Mouse (Mus musculus) thymus, adult 2 months (tissue): Measurements from ENCODE around the gene Olfr556. TPM values are rescaled to one million over a fixed set of nuclear protein-coding genes. Genes with fewer than 3 reads are reported as not detected.
"Not testable (repeated sequence)": the region's sequence is repeated elsewhere in the genome, so short reads cannot be mapped to it uniquely, and the experiment has no call there.

Experiments used
- DNase-seq: peaks from one replicate; pipeline ENCODE4 v3.0.0; 2021
- H3K27ac ChIP-seq: fragments of 200-500 bp; 2 replicates; pipeline ENCODE4 v1.5.1; 2012; ENCODE audit warnings: low read length, control low read depth; ENCODE audit not compliant: control insufficient read depth, insufficient read depth
- H3K27me3 ChIP-seq: fragments of 200-500 bp; 2 replicates; pipeline ENCODE4 v1.6.1; 2012; ENCODE audit warnings: mild to moderate bottlenecking, low read length, moderate library complexity, mixed read lengths; ENCODE audit not compliant: control insufficient read depth, insufficient read depth
- H3K36me3 ChIP-seq: fragments of 200-500 bp; 2 replicates; pipeline ENCODE4 v1.6.1; 2012; ENCODE audit warnings: mild to moderate bottlenecking, low read length, moderate library complexity; ENCODE audit not compliant: control insufficient read depth, insufficient read depth
- H3K4me1 ChIP-seq: fragments of 200-500 bp; replicated peaks from 2 replicates; pipeline ENCODE4 v1.6.1; 2012; ENCODE audit warnings: low read length; ENCODE audit not compliant: control insufficient read depth, insufficient read depth
- H3K4me3 ChIP-seq: fragments of 200-500 bp; 2 replicates; pipeline ENCODE4 v1.5.1; 2012; ENCODE audit warnings: mild to moderate bottlenecking, low read length, control low read depth, moderate library complexity; ENCODE audit not compliant: control insufficient read depth, insufficient read depth
- CTCF ChIP-seq: fragments of 200-500 bp; IDR thresholded peaks from 2 replicates; pipeline ENCODE4 v1.5.1; 2012; ENCODE audit warnings: mild to moderate bottlenecking, control low read depth, low read length, moderate library complexity, borderline replicate concordance; ENCODE audit not compliant: control insufficient read depth, poor library complexity, insufficient read depth; ENCODE audit errors: extremely low read depth
- POLR2A ChIP-seq: fragments of 200-500 bp; IDR thresholded peaks from 2 replicates; pipeline ENCODE4 v1.6.1; 2012; ENCODE audit warnings: mild to moderate bottlenecking, low read length, control low read depth, moderate library complexity; ENCODE audit not compliant: control insufficient read depth, poor library complexity, insufficient read depth; ENCODE audit errors: extremely low read depth
- WGBS: fragments of 180-500 bp; shearing (Covaris S2); methylation state at CpG from one replicate; pipeline ENCODE4 v1.1.7; 2018; 5-methylcytosine and 5-hydroxymethylcytosine counted together
- polyA plus RNA-seq: library from polyadenylated mRNA; depleted of rRNA; stranded (reverse); fragments of >200 nt; gene quantifications from 2 replicates; pipeline ENCODE4 v1.2.3, GENCODE M21; 2012; rRNA removed

Olfr556 gene
- polyA plus RNA-seq, result not detected in 2 replicates

- TF ChIP-seq POLR2A (no peak), CTCF (no peak)
- no peak within 1 kb of the TSS for H3K4me3 ChIP-seq
- WGBS, result 93% methylated on average over 3 of the region's 3 CpGs
Measured at GRCm38 (mm10) chr7:102664599-102664998, at the start of gene Olfr556. Gene Olfr556 (plus strand): TSS chr7:102664899.

GRCm38 (mm10) chr7:102618118-102618517 lies 46.6 kb upstream of the Olfr556 start, which contains the start of gene Olfr553:
Gene Olfr553 (minus strand): TSS chr7:102618218.
- H3K36me3 ChIP-seq, result no peaks in the 10 kb centered on the region
- no peak for TF ChIP-seq POLR2A
- no peak for TF ChIP-seq CTCF
- DNase-seq, result no peak
- H3K27me3 ChIP-seq, result no peaks in the 10 kb centered on the region
- H3K4me3 ChIP-seq, result no peak within 1 kb of the TSS
- H3K4me1 ChIP-seq, result no peaks in the 10 kb centered on the region
- H3K27ac ChIP-seq, result no peak within 1 kb of the TSS

More at GRCm38 (mm10) chr7:102664599-102664998, at the start of gene Olfr556:
- no peaks in the 10 kb centered on the region for H3K36me3 ChIP-seq
- no peaks in the 10 kb centered on the region for H3K4me1 ChIP-seq
- no peak within 1 kb of the TSS for H3K27ac ChIP-seq
- no peaks in the 10 kb centered on the region for H3K27me3 ChIP-seq
- no peak for DNase-seq

GRCm38 (mm10) chr7:102619608-102620007 lies 45.1 kb upstream of the Olfr556 start:
- 59% methylated on average over 5 of the region's 5 CpGs for WGBS
- DNase-seq, result no peak
- Histone ChIP-seq H3K36me3 (no peaks in the 10 kb centered on the region), H3K27ac (no peak overlapping the region), H3K27me3 (no peaks in the 10 kb centered on the region), H3K4me1 (no peaks in the 10 kb centered on the region), H3K4me3 (no peak overlapping the region)
- no peak for TF ChIP-seq POLR2A
- TF ChIP-seq CTCF, result no peak

DNA sequence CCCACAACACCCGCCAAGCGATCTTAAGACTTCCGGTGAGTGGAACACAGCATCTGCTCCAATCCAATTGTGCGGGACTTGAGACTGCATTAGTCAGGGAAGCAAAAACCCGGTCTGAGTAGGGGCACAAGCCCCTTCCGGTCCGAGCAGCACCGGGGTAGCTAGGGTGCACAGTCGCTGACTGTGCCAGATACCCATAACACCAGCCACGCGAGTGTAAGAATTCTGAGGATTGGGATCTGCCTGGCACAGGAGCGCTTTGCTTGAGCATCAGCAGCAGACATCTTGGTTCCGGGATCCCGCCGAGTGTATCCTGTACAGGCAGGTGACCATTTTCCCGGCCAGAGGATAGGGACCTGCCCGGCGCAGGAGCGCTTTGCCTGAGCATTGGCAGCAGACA lies 44.3 kb upstream of the Olfr556 start:
- H3K27ac ChIP-seq, DNase-seq, H3K27me3 ChIP-seq, H3K36me3 ChIP-seq, H3K4me1 ChIP-seq, H3K4me3 ChIP-seq: not testable (repeated sequence)
- WGBS, result 92% methylated on average over 19 of the region's 19 CpGs

DNA sequence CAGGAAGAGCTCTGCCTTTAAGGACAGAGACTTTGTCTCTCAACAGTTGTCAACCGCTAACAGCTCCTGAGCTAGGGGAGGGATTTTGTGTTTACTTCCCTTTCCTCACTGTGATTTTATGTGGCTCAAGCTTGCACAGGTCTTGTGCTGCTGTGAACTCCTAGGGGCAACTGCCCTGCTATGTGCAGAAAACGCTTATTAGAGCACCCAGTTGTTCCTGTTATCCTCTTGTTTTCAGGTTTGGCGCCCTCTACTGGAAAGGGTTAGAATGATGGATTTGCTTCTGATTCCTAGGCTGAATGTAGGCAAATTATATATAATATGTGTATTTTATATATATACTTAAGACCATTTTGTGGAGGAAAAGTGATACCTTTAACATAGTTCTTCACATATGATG lies 28.0 kb upstream of the Olfr556 start:
- Histone ChIP-seq H3K36me3 (no peaks in the 10 kb centered on the region), H3K27me3 (no peaks in the 10 kb centered on the region), H3K27ac (no peak overlapping the region), H3K4me3 (no peak overlapping the region), H3K4me1 (no peaks in the 10 kb centered on the region)
- DNase-seq, result peak; percentile 53
- 14% methylated on average over 3 of the region's 3 CpGs for WGBS
- TF ChIP-seq CTCF, result no peak
- TF ChIP-seq POLR2A, result no peak

DNA sequence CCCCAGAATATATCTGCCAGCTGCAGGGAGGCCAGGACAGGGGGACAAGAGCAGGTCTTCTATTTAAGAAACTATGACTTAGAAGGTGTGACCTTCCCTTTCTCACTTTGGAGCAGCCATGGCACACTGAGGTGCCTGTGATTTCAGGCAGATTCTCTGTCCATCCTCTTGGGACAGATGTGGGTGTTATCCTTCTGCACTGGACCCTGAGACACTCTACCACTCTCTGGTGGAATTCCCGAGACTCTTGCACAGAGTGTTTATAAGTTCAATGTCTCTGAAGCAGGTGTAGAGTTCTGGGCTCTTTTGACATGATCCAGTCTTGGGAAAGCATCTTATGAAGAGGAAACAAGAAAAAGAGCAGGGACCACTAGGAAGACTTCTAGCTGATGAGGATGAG lies 26.6 kb upstream of the Olfr556 start, which contains the start of gene Olfr554:
Olfr554 (plus strand) TSS at position 301 of the 400 bp plus-strand sequence.
- no peak within 1 kb of the TSS for H3K4me3 ChIP-seq
- no peak for TF ChIP-seq POLR2A
- no peak for TF ChIP-seq CTCF
- H3K27me3 ChIP-seq, result no peaks in the 10 kb centered on the region
- DNase-seq, result no peak
- no peaks in the 10 kb centered on the region for H3K36me3 ChIP-seq
- H3K27ac ChIP-seq, result no peak within 1 kb of the TSS
- H3K4me1 ChIP-seq, result no peaks in the 10 kb centered on the region
- 86% methylated on average over 1 of the region's 1 CpGs for WGBS

DNA sequence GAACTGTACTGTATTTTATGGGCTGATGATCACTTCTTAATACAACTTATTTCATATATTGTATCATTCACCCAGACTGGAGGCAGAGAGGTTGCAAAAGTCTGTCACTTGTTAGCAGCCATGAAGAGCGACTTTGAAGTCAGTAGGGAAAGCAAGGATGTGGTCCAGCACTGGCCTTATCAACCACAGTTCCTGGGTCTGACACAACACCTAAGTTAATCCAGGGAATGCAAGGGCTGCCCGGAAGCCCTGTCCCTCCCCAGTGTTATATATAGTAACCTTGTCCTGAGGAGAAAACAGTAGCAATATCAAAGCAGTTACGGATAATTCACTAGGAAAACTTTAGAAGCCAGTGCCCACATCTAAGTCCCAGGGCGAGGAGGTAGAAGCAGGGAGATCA lies 19.8 kb upstream of the Olfr556 start:
- not testable (repeated sequence) for H3K27me3 ChIP-seq, H3K27ac ChIP-seq, DNase-seq, H3K4me3 ChIP-seq, H3K36me3 ChIP-seq, H3K4me1 ChIP-seq
- 90% methylated on average over 4 of the region's 4 CpGs for WGBS

- H3K27me3 ChIP-seq, result no peaks in the 10 kb centered on the region
- H3K4me1 ChIP-seq, result no peaks in the 10 kb centered on the region
- no peak within 1 kb of the TSS for H3K4me3 ChIP-seq
- H3K27ac ChIP-seq, result no peak within 1 kb of the TSS
- H3K36me3 ChIP-seq, result no peaks in the 10 kb centered on the region
- WGBS, result 80% methylated on average over 1 of the region's 1 CpGs
- no peak for TF ChIP-seq POLR2A
- TF ChIP-seq CTCF, result no peak
- no peak for DNase-seq
Measured at GRCm38 (mm10) chr7:102658523-102658922, 6.2 kb upstream of the Olfr556 start, which contains the start of gene Olfr555. Gene Olfr555 (plus strand): TSS chr7:102658823.
